Mouse (Mus musculus) spleen, adult 18-20 months (tissue): ENCODE measurements at regions not wholly inside any gene's neighbourhood (a gene's known extent, or its start where the extent isn't known, plus 50 kb on each side); places are given as distances from the start of the nearest gene placed in this dataset.

ENCODE experiments used
- DNase-seq, 2 experiments: peaks; one replicate each; pipeline ENCODE4 v3.0.0; 2022; ENCODE audit warnings: mixed read lengths in 2 of 2

GRCm38 (mm10) chr8:26824189-26824941 is 152.8 kb upstream of the Zfp703 start:
- no peak for DNase-seq

GRCm38 (mm10) chr8:26828311-26828909 is 148.7 kb upstream of the Zfp703 start:
- DNase-seq: no peak

GRCm38 (mm10) chr8:26829313-26829712 is 147.8 kb upstream of the Zfp703 start:
- DNase-seq: no peak

- DNase-seq: no peak
These were observed 146.0 kb upstream of the Zfp703 start for GRCm38 (mm10) chr8:26831148-26831547.

- DNase-seq: no peak
These were observed 145.3 kb upstream of the Zfp703 start for GRCm38 (mm10) chr8:26831790-26832189.

GRCm38 (mm10) chr8:26832546-26832945 is 144.6 kb upstream of the Zfp703 start:
- no peak for DNase-seq

GRCm38 (mm10) chr8:26833297-26833696 is 143.8 kb upstream of the Zfp703 start:
- DNase-seq: no peak

- no peak for DNase-seq
These were observed 143.3 kb upstream of the Zfp703 start for GRCm38 (mm10) chr8:26833784-26834183.

GRCm38 (mm10) chr8:26834604-26835003 is 142.5 kb upstream of the Zfp703 start:
- DNase-seq: no peak

- DNase-seq: no peak
These were observed 142.0 kb upstream of the Zfp703 start for GRCm38 (mm10) chr8:26835076-26835475.

GRCm38 (mm10) chr8:26835616-26836015 is 141.5 kb upstream of the Zfp703 start:
- no peak for DNase-seq

- DNase-seq: no peak
These were observed 140.6 kb upstream of the Zfp703 start for GRCm38 (mm10) chr8:26836552-26836951.

- DNase-seq: no peak
These were observed 136.8 kb upstream of the Zfp703 start for GRCm38 (mm10) chr8:26840286-26840685.

GRCm38 (mm10) chr8:26840745-26841680 is 136.1 kb upstream of the Zfp703 start:
- DNase-seq: no peak

GRCm38 (mm10) chr8:26843714-26844113 is 133.4 kb upstream of the Zfp703 start:
- no peak for DNase-seq

- no peak for DNase-seq
These were observed 132.9 kb upstream of the Zfp703 start for GRCm38 (mm10) chr8:26844132-26844808.

- no peak for DNase-seq
These were observed 132.3 kb upstream of the Zfp703 start for GRCm38 (mm10) chr8:26844809-26845143.

- DNase-seq: no peak
These were observed 131.5 kb upstream of the Zfp703 start for GRCm38 (mm10) chr8:26845481-26846194.

- DNase-seq: no peak
These were observed 130.1 kb upstream of the Zfp703 start for GRCm38 (mm10) chr8:26847009-26847408.

- no peak for DNase-seq
These were observed 128.9 kb upstream of the Zfp703 start for GRCm38 (mm10) chr8:26848098-26848772.

GRCm38 (mm10) chr8:26848955-26849684 is 128.0 kb upstream of the Zfp703 start:
- DNase-seq: no peak
